Mouse (Mus musculus) testis, adult 2 months (tissue): ENCODE measurements around the gene Cstf2t. TPM values are rescaled to one million over a fixed set of nuclear protein-coding genes. Genes with fewer than 3 reads are reported as not detected.

Source experiments
- H3K27ac ChIP-seq: fragments of 200-500 bp; 2 replicates; pipeline ENCODE4 v1.5.1; 2012; ENCODE audit warnings: low read depth, low read length; ENCODE audit not compliant: control insufficient read depth, insufficient read depth
- H3K27me3 ChIP-seq: fragments of 200-500 bp; 2 replicates; pipeline ENCODE4 v1.6.1; 2012; ENCODE audit warnings: mild to moderate bottlenecking, low read length, moderate library complexity; ENCODE audit not compliant: control insufficient read depth, insufficient read depth
- H3K36me3 ChIP-seq: fragments of 200-500 bp; 2 replicates; pipeline ENCODE4 v1.6.1; 2012; ENCODE audit warnings: mild to moderate bottlenecking, low read length; ENCODE audit not compliant: control insufficient read depth, insufficient read depth
- H3K4me1 ChIP-seq: fragments of 200-500 bp; 2 replicates; pipeline ENCODE4 v1.6.1; 2012; ENCODE audit warnings: low read length; ENCODE audit not compliant: control insufficient read depth, insufficient read depth
- H3K4me3 ChIP-seq: fragments of 200-500 bp; 2 replicates; pipeline ENCODE4 v1.5.1; 2012; ENCODE audit warnings: low read depth, mild to moderate bottlenecking, low read length, moderate library complexity, mixed read lengths; ENCODE audit not compliant: control insufficient read depth
- CTCF ChIP-seq: fragments of 200-500 bp; IDR thresholded peaks from 2 replicates; pipeline ENCODE4 v1.5.1; 2012; ENCODE audit warnings: low read depth, mild to moderate bottlenecking, inconsistent platforms, low read length, moderate library complexity; ENCODE audit not compliant: control insufficient read depth, insufficient read depth, insufficient replicate concordance
- POLR2A ChIP-seq: fragments of 200-500 bp; IDR thresholded peaks from 2 replicates; pipeline ENCODE4 v1.6.1; 2012; ENCODE audit warnings: low read depth, mild to moderate bottlenecking, inconsistent platforms, low read length, moderate library complexity; ENCODE audit not compliant: control insufficient read depth
- polyA plus RNA-seq: library from polyadenylated mRNA; depleted of rRNA; stranded (reverse); fragments of >200 nt; gene quantifications from 2 replicates; pipeline ENCODE4 v1.2.3, GENCODE M21; 2012; rRNA removed

The Cstf2t gene
- polyA plus RNA-seq = 9.9 and 10.7 TPM in 2 replicates

- Histone ChIP-seq H3K36me3 (no peaks in the 10 kb centered on the region), H3K27ac (peak within 1 kb of the TSS; percentile 72), H3K4me1 (peaks cover 9% of the 10 kb centered on the region), H3K4me3 (peak within 1 kb of the TSS; percentile 93), H3K27me3 (no peaks in the 10 kb centered on the region)
- TF ChIP-seq CTCF (no peak), POLR2A (peak; percentile 72)
Observed at GRCm38 (mm10) chr19:31082662-31083429, at the start of gene Cstf2t. TSS of gene Cstf2t (plus strand) at chr19:31082837.

GRCm38 (mm10) chr19:31038951-31039350 is 43.7 kb upstream of the Cstf2t start:
- H3K36me3 ChIP-seq = no peaks in the 10 kb centered on the region
- no peaks in the 10 kb centered on the region for H3K27me3 ChIP-seq
- no peak overlapping the region for H3K4me3 ChIP-seq
- H3K27ac ChIP-seq = no peak overlapping the region
- no peak for TF ChIP-seq POLR2A
- no peak for TF ChIP-seq CTCF
- H3K4me1 ChIP-seq = no peaks in the 10 kb centered on the region

- Histone ChIP-seq H3K36me3 (no peaks in the 10 kb centered on the region), H3K27ac (no peak overlapping the region), H3K4me1 (no peaks in the 10 kb centered on the region), H3K4me3 (no peak overlapping the region), H3K27me3 (no peaks in the 10 kb centered on the region)
- no peak for TF ChIP-seq CTCF
- no peak for TF ChIP-seq POLR2A
Observed at GRCm38 (mm10) chr19:31040948-31041847, 41.4 kb upstream of the Cstf2t start.

- TF ChIP-seq CTCF (no peak), POLR2A (no peak)
- Histone ChIP-seq H3K27ac (no peak overlapping the region), H3K27me3 (no peaks in the 10 kb centered on the region), H3K4me3 (no peak overlapping the region), H3K36me3 (no peaks in the 10 kb centered on the region), H3K4me1 (no peaks in the 10 kb centered on the region)
Observed at GRCm38 (mm10) chr19:31046601-31047000, 36.0 kb upstream of the Cstf2t start.

- Histone ChIP-seq H3K27ac (no peak overlapping the region), H3K4me3 (no peak overlapping the region), H3K4me1 (no peaks in the 10 kb centered on the region; the same call in 1 of the 2 replicates), H3K27me3 (no peaks in the 10 kb centered on the region), H3K36me3 (no peaks in the 10 kb centered on the region)
- TF ChIP-seq POLR2A (no peak), CTCF (no peak)
Observed at GRCm38 (mm10) chr19:31064740-31065139, 17.9 kb upstream of the Cstf2t start.

GRCm38 (mm10) chr19:31065206-31065781 is 17.3 kb upstream of the Cstf2t start:
- no peaks in the 10 kb centered on the region; the same call in 1 of the 2 replicates for H3K4me1 ChIP-seq
- no peaks in the 10 kb centered on the region for H3K27me3 ChIP-seq
- no peak overlapping the region for H3K27ac ChIP-seq
- H3K4me3 ChIP-seq = no peak overlapping the region
- no peaks in the 10 kb centered on the region for H3K36me3 ChIP-seq
- TF ChIP-seq POLR2A (no peak), CTCF (no peak)
